Mouse (Mus musculus): ENCODE measurements around the gene Flna. TPM values are rescaled to one million over a fixed set of nuclear protein-coding genes. Genes with fewer than 3 reads are reported as not detected.

The Flna gene
- 102 and 109 TPM in 2 replicates for polyA plus RNA-seq (2015; fragmentation: Nextera tagmentation; extraction: Ambion mirVana)

DNA sequence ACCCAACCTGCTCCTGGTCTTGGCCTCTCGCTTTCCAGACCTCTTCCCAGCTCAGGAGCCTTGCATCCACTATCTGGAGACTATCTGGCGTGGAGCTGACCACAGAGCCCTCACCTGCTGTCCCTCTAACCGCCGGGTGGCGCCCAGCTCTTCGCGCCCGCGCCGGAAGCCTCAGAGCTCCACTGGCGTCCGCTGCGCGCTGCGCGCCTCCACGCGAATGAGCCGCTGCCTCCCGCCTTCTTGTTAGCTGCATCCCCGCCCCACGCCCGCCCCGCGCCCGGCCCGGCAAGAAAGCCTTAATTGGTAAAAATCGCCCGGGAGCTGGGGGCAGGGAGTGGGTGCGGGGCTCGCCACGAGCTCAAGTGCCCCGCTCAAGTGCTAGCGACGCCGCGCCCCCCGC is at the start of gene Flna:
TSS of gene Flna (minus strand) at position 206 of the 400 bp plus-strand sequence.
- peak within 1 kb of the TSS; percentile 63 for H3K4me2 ChIP-seq (replicated peaks)
- ATAC-seq, result no peak
- H3K27me3 ChIP-seq, result no peaks in the 10 kb centered on the region
- H3K4me1 ChIP-seq (replicated peaks), result peaks cover 5% of the 10 kb centered on the region; the same call in 1 of the 2 replicates
- H3K36me3 ChIP-seq, result no peaks in the 10 kb centered on the region
- H3K27ac ChIP-seq, result peak within 1 kb of the TSS; percentile 25; the same call in 1 of the 2 replicates
- H3K9me3 ChIP-seq, result no peaks in the 10 kb centered on the region
- WGBS, result 25% methylated on average over 35 of the region's 38 CpGs
- H3K9ac ChIP-seq (replicated peaks), result peak within 1 kb of the TSS; percentile 62
- H3K4me3 ChIP-seq (replicated peaks), result peak within 1 kb of the TSS; percentile 44

DNA sequence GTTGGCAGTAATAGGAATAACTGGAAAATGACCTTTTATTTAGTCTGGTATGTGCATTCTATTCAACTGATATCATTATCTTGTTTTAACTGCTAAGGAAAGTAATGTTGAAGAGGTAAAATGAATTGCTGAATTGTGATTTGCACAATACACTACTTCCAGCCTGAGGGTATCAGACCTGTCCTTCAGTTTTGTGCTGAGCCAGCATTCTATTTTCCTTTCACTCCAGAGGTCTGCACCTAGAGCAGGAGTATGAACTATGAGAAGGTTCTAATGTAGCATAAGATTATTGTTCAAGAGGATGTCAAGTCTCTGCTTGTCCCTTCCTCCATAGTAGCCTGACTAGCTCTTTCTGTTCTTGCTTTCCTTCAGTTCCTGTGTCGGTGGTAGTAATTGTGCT is 48.7 kb upstream of the Flna start:
- Histone ChIP-seq H3K36me3 (peaks cover 35% of the 10 kb centered on the region), H3K9ac (replicated peaks) (no peak overlapping the region), H3K27ac (no peak overlapping the region), H3K4me2 (replicated peaks) (0 out of 2 replicates have a peak overlapping the region, but pooled peaks have one; percentile 22), H3K4me1 (replicated peaks) (peaks cover 13% of the 10 kb centered on the region), H3K27me3 (no peaks in the 10 kb centered on the region), H3K9me3 (no peaks in the 10 kb centered on the region), H3K4me3 (replicated peaks) (no peak overlapping the region)
- 88% methylated on average over 1 of the region's 1 CpGs for WGBS
- no peak for ATAC-seq

DNA sequence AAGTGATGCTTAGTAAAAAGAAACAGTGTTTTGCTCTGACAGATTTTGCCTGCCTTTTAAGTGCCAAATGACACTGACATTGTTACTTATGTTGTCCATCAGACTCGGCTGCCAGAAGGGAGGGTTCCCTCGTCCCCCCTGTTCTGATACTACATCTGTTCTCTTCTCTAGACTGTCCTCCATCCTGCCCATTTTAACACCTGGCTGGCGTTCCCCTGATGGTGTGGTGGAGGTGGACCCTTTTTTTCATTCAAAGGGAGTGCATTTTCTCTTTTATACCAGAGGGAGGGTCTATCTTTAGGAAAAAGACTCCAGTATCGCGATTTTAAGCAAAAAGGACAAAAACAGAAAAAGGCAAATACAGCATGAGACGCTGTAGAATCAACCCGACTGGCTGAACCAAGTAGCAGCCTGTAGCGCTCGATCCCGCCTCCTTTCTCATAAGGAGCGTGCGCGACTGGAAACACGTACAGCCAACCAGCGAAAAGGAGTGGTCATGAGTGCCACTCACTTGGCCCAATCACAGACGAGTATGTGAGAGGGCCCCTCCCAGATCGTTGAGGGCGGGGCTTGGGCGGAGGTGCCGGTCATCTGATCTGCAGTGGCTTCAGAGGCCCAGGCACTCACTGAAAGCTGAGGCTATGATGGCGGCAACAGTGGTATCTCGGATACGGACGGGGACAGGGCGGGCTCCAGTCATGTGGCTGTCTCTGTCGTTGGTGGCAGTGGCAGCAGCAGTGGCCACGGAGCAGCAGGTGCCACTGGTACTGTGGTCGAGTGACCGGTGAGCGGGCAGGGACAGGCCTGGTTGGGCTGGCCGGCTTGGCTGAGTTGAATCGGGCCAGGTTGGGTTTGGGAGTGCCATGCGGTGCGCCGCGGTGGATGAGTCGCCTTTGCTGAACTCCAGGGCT is 47.2 kb upstream of the Flna start, which contains the start of gene Atp6ap1:
TSS of gene Atp6ap1 (plus strand) at position 560 of the 911 bp plus-strand sequence.
- Histone ChIP-seq H3K4me2 (replicated peaks) (peak within 1 kb of the TSS; percentile 60), H3K4me3 (replicated peaks) (peak within 1 kb of the TSS; percentile 65), H3K36me3 (peaks cover 21% of the 10 kb centered on the region), H3K9ac (replicated peaks) (peak within 1 kb of the TSS; percentile 80), H3K27me3 (no peaks in the 10 kb centered on the region), H3K27ac (peak within 1 kb of the TSS; percentile 77), H3K9me3 (no peaks in the 10 kb centered on the region), H3K4me1 (replicated peaks) (peaks cover 13% of the 10 kb centered on the region)
- ATAC-seq, result peak; percentile 99
- 27% methylated on average over 37 of the region's 37 CpGs for WGBS

DNA sequence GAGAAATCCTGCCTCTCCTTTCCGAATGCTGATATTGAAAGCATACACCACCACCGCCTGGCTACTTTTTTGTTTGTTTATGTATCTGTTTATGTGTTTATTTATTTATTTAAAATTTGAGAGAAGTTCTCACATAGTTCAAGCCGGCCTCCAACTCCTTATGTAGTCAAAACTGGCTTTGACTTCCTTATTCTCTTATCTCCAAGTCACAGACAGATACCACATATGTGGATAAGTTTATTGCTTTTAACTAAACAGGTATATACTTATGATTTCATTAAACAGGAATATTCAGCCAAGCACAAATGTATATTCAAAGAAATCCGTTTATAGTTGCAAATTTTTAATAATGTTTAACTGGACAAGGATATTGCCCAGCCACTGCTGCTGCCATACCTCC is 43.8 kb upstream of the Flna start:
- no peaks in the 10 kb centered on the region for H3K9me3 ChIP-seq
- no peak overlapping the region for H3K4me3 ChIP-seq (replicated peaks)
- H3K4me2 ChIP-seq (replicated peaks), result no peak overlapping the region
- H3K27ac ChIP-seq, result no peak overlapping the region
- H3K27me3 ChIP-seq, result no peaks in the 10 kb centered on the region
- no peak for ATAC-seq
- peaks cover 17% of the 10 kb centered on the region for H3K36me3 ChIP-seq
- peaks cover 11% of the 10 kb centered on the region for H3K4me1 ChIP-seq (replicated peaks)
- 78% methylated on average over 4 of the region's 4 CpGs for WGBS
- H3K9ac ChIP-seq (replicated peaks), result no peak overlapping the region

DNA sequence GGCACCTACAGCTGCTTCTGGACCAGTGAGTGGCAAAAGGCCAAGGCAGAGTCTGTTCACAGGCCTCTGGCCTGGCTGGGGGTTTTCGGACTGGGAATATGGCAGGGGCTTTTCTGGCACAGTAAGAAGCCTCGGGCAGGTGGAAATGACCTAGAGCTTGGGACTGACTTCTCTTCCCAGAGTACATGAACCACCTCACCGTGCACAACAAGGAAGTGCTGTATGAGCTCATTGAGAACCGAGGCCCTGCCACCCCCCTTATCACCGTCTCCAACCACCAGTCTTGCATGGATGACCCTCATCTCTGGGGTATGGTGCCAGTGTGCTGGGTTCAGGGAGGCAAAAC is 33.4 kb upstream of the Flna start:
- H3K27ac ChIP-seq, result peak overlapping the region; percentile 77
- H3K36me3 ChIP-seq, result 0 out of 2 replicates have a peak, but pooled peaks cover under 1% of the 10 kb centered on the region
- peaks cover 14% of the 10 kb centered on the region for H3K4me1 ChIP-seq (replicated peaks)
- peak; percentile 48; the same call in 1 of the 2 replicates for ATAC-seq
- H3K9ac ChIP-seq (replicated peaks), result peak overlapping the region; percentile 82
- no peaks in the 10 kb centered on the region for H3K27me3 ChIP-seq
- peak overlapping the region; percentile 61 for H3K4me3 ChIP-seq (replicated peaks)
- H3K9me3 ChIP-seq, result no peaks in the 10 kb centered on the region
- WGBS, result 39% methylated on average over 5 of the region's 5 CpGs
- H3K4me2 ChIP-seq (replicated peaks), result peak overlapping the region; percentile 61

DNA sequence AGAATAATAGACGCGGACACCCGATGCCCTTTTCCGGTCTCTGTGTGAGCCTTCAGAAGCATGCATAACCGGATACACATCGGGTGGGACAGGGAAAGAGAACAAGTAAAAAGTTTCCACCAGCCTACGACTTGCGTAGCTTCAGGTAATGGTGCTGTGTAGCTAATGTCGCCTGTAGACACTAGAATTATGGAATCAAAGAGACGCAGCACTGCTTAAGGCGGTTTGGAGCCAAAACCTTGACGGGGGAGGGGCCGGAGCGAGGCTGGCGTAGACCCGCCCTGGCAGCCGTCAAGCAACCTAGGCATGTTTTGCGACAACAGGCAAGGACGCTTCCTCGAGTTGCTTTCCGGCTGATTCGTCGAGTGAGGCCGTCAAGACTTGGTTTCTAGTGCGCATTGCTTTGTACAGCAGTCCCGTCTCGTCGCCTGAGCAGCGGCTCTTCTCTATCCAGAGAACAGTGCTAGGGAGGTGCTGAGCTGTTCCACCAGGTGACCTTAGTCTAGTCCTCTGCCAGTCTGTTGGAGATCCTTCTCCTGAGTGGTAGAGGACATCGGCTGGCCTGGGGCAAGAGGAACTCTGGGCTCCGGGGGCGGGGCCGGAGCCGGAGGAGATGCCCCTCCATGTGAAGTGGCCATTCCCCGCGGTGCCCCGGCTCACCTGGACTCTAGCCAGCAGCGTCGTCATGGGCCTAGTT is 32.9 kb upstream of the Flna start:
- H3K4me1 ChIP-seq (replicated peaks), result peaks cover 14% of the 10 kb centered on the region
- no peaks in the 10 kb centered on the region for H3K36me3 ChIP-seq
- no peaks in the 10 kb centered on the region for H3K9me3 ChIP-seq
- no peaks in the 10 kb centered on the region for H3K27me3 ChIP-seq
- H3K9ac ChIP-seq (replicated peaks), result peak overlapping the region; percentile 82
- 36% methylated on average over 39 of the region's 39 CpGs for WGBS
- H3K4me2 ChIP-seq (replicated peaks), result peak overlapping the region; percentile 61
- H3K27ac ChIP-seq, result peak overlapping the region; percentile 77
- peak overlapping the region; percentile 61 for H3K4me3 ChIP-seq (replicated peaks)
- peak; percentile 88 for ATAC-seq

DNA sequence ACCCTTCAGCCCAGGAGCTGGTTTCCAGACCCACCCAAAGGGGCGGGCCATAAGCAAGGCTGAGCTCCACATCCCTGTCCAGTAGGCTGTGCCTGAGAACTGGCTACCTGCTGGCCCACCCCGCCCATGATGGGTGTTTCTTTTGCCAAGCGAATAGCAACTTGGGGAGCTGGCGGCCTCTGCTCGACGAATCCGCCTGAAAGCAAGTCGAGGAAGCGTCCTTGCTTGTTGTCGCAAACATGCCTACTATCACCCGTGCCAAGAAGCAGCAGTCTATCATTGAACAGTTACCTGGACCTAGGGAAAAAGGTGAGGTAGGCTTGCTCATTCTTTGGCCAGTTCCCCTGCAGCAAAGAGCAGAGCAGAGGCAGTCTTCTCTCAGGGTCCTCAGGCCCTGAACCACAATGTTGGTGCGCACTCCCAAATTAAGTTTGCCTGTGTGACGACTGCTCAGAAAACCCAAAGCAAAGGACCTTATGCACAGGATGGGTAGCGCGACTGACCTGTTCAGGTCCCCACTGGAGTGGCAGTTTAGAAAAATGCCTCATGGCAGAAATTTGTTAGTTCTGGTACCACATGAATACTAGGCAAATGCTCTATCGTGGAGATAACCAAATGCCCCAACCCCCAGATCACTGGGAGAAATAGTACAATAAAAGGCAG is 32.2 kb upstream of the Flna start, which contains the start of the genes Taz and Dnase1l1:
TSS of gene Taz (plus strand) at position 181 of the 663 bp plus-strand sequence.
TSS of gene Dnase1l1 (minus strand) at position 606 of the 663 bp plus-strand sequence.
- peak within 1 kb of the TSS; percentile 61 for H3K4me3 ChIP-seq (replicated peaks)
- H3K36me3 ChIP-seq, result no peaks in the 10 kb centered on the region
- H3K9ac ChIP-seq (replicated peaks), result peak within 1 kb of the TSS; percentile 82
- peak within 1 kb of the TSS; percentile 77 for H3K27ac ChIP-seq
- ATAC-seq, result peak; percentile 65
- H3K4me1 ChIP-seq (replicated peaks), result peaks cover 14% of the 10 kb centered on the region
- no peaks in the 10 kb centered on the region for H3K9me3 ChIP-seq
- WGBS, result 20% methylated on average over 16 of the region's 16 CpGs
- H3K4me2 ChIP-seq (replicated peaks), result peak within 1 kb of the TSS; percentile 61
- H3K27me3 ChIP-seq, result no peaks in the 10 kb centered on the region

DNA sequence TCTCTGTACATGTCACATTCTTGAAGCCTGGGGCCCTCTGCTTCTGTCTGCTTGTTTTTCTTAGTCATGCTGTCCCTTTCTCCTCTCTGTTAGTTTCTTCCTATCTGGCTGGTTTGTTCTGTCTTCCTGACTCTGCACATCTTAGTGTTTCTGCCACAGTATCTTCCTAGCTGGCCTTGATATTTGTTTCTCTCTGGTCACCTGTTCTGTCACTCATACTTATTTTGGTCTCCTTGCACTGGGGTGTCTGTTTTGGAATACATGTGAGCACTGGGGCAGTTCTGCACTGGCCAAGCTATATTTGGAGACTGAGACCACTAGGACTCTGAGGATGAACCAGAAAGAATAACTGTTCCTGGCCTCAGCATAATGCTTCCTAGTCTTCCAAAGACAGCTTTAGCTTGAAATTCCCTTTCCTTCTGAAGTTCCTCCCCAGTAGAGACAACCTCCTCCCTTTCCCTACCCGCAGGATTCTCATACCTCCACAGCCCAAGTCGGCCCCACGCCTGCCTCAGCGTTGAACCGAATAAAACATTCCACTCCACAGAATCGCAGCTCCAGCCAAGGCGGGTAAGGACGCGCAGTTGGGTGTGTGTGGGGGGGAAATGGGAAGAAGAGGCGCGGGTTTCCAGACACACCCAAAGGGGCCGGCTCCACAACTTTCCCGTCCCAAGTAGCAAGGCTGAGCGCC is 31.6 kb upstream of the Flna start:
- 12% methylated on average over 14 of the region's 14 CpGs for WGBS
- ATAC-seq, result no peak; the same call in 1 of the 2 replicates
- 0 out of 2 replicates have a peak overlapping the region, but pooled peaks have one; percentile 5 for H3K27ac ChIP-seq

DNA sequence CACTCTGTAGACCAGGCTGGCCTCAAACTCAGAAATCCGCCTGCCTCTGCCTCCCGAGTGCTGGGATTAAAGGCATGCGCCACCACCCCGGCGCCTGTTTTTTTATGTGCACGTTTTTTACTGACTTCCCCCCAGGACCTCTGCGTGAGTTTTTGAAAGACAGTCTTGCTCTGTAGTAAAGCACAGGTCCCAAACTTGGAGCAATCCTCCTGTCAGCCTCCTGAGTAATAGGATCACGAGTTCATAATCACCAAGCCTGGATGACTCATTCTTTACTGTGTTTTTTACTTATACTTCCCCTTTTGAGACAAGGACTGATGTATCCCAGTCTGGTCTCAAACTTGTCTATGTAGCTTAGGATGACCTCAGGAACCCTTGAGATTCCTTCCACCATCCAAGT is 28.3 kb upstream of the Flna start:
- 76% methylated on average over 8 of the region's 8 CpGs for WGBS
- H3K4me2 ChIP-seq (replicated peaks), result no peak overlapping the region
- no peaks in the 10 kb centered on the region for H3K9me3 ChIP-seq
- no peak for ATAC-seq
- peaks cover 5% of the 10 kb centered on the region; the same call in 1 of the 2 replicates for H3K4me1 ChIP-seq (replicated peaks)
- H3K27ac ChIP-seq, result no peak overlapping the region
- no peaks in the 10 kb centered on the region for H3K27me3 ChIP-seq
- no peak overlapping the region for H3K9ac ChIP-seq (replicated peaks)
- H3K4me3 ChIP-seq (replicated peaks), result no peak overlapping the region
- H3K36me3 ChIP-seq, result peaks cover 7% of the 10 kb centered on the region; the same call in 1 of the 2 replicates

More for the DNA sequence above, 31.6 kb upstream of the Flna start:
- Histone ChIP-seq H3K27me3 (no peaks in the 10 kb centered on the region), H3K4me1 (replicated peaks) (peaks cover 14% of the 10 kb centered on the region), H3K9ac (replicated peaks) (peak overlapping the region; percentile 82), H3K4me3 (replicated peaks) (peak overlapping the region; percentile 61), H3K36me3 (no peaks in the 10 kb centered on the region), H3K9me3 (no peaks in the 10 kb centered on the region), H3K4me2 (replicated peaks) (peak overlapping the region; percentile 61)

DNA sequence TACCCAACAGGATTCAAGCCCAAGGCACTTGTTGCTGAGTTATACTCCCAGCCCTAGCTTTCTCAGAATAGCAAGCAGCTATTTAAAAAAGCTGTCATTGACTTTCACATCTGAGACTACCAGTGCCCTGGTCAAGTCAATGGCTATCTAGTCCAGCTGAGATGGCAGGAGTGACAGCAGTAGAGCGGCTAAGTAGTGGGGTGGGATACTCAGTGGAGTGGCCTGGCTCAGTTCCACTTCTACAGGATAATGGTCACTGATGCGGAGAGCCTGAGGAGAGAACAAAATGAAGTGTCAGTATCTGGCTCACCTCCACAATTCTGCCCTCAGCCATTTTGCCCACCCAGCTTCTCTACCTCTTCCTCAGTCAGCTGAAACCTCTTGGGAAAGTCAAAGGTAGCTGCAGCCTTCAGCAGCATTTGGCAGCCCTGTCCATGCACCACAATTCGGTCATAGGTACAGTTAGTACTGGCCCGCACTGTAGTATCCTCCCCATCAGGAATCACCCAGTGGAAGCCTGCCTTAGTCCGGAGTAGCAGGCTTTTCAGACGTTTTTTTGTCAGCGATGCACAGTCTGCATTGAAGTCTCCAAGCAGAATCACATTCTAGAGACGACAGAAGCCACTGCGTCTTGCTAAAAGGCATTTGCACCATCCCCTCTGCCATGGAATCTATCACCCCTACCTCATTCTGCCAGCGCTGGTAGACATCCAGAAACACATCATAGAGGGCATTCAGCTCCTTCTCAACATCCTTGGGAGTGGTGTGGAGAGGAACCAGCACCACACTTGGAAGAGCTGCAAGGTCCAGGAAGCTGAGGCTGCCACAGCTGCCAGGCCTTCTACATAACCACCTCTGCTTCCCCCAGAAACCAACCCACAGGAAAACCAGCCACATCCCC is 24.1 kb upstream of the Flna start:
- Histone ChIP-seq H3K27ac (peak overlapping the region; percentile 14; the same call in 1 of the 2 replicates), H3K9me3 (no peaks in the 10 kb centered on the region), H3K4me2 (replicated peaks) (no peak overlapping the region), H3K36me3 (peaks cover 12% of the 10 kb centered on the region), H3K4me1 (replicated peaks) (peaks cover 10% of the 10 kb centered on the region), H3K4me3 (replicated peaks) (no peak overlapping the region), H3K27me3 (no peaks in the 10 kb centered on the region), H3K9ac (replicated peaks) (no peak overlapping the region)
- no peak for ATAC-seq
- WGBS, result 34% methylated on average over 10 of the region's 10 CpGs
